Mouse (Mus musculus): ENCODE results near the gene Txnrd3. TPM values are rescaled to one million over a fixed set of nuclear protein-coding genes. Genes with fewer than 3 reads are reported as not detected.

Txnrd3 gene
- total RNA-seq, 1 experiment from 2014 or later, result 13.8 TPM

- no peak for ATAC-seq (replicated peaks; ENCODE audit: low read depth, poor library complexity, severe bottlenecking)
Observed at GRCm38 (mm10) chr6:89707240-89707639, 63.5 kb downstream of the Txnrd3 start, which contains the start of gene Vmn1r40. TSS of gene Vmn1r40 (plus strand) at chr6:89707540.

GRCm38 (mm10) chr6:89718051-89718450 lies 74.3 kb downstream of the Txnrd3 start:
- no peak for ATAC-seq (replicated peaks; ENCODE audit: low read depth, poor library complexity, severe bottlenecking)

Other genes with a start within 250 kb of the Txnrd3 start
- 16.2 and 16.5 TPM in 2 replicates for gene Chchd6, start 48.3 kb upstream of the Txnrd3 start, total RNA-seq (2017)
- not detected in 2 replicates for gene Vmn1r40, start 63.6 kb downstream of the Txnrd3 start, total RNA-seq (2017)
- gene Vmn1r41, start 96.8 kb downstream of the Txnrd3 start, total RNA-seq (2017), result not detected in 2 replicates
- not detected in 2 replicates for gene Vmn1r42, start 232.4 kb downstream of the Txnrd3 start, total RNA-seq (2017)
- not detected in 2 replicates for gene Vmn1r43, start 232.4 kb downstream of the Txnrd3 start, total RNA-seq (2017)
- not detected in 2 replicates for gene Vmn1r44, start 239.7 kb downstream of the Txnrd3 start, total RNA-seq (2017)

All from common myeloid progenitor, adult 5-6 weeks (primary cell).